Mouse (Mus musculus) CD4-positive, CD25-positive, alpha-beta regulatory T cell, adult 4 months (primary cell): Measurements from ENCODE around the gene Tbc1d10b. TPM values are rescaled to one million over a fixed set of nuclear protein-coding genes. Genes with fewer than 3 reads are reported as not detected.
A peak's percentile ranks its signal among the peaks of the same experiment; 100 is the strongest.
"Not testable (repeated sequence)": the region's sequence is repeated elsewhere in the genome, so short reads cannot be mapped to it uniquely, and the experiment has no call there.

Source experiments
- ATAC-seq: one replicate; pipeline ENCODE4 v1.8.0; 2017
- polyA plus RNA-seq, 2 experiments: library from polyadenylated mRNA; unstranded; fragments of 100-300 nt; shearing (Covaris generic); gene quantifications; one replicate each; pipeline ENCODE4 v1.2.1; 2017

Gene Tbc1d10b
- polyA plus RNA-seq = 10 to 100 TPM; 12.5 to 18.4 TPM

DNA sequence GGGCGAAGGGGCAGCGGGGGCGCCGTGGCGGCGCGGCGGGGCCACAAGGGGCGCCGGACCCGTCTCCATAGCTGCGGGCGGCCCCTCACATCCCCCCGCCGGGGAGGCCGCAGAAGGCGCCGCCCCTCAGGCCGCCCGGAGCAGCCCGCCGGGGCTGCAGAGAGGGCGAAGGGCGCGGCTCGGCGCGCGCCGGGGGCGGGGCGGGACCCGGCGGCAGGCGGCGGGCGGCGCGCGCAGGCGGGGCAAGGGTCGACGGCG is at the start of gene Tbc1d10b:
Tbc1d10b (minus strand) TSS at position 174 of the 258 bp plus-strand sequence.
- ATAC-seq = no peak

DNA sequence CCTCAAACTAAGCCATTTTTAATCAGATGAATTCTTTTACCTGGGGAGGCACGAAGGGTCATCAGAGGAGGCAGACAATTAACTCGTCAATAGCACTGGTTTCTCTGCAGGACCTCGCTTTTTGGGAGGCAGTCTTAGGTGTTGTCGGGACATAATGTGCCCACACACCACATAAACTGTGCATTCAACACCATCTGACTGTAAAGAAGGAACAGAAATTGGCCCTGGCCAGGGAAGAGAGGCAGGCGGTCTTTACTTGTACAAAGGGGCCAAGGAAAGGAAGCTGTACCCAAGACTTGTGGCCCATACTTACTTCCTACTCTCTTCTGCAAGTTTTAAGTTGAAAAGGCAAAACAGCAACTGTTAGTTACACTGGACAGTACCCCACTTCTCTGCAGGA is 48.2 kb upstream of the Tbc1d10b start:
- no peak for ATAC-seq

DNA sequence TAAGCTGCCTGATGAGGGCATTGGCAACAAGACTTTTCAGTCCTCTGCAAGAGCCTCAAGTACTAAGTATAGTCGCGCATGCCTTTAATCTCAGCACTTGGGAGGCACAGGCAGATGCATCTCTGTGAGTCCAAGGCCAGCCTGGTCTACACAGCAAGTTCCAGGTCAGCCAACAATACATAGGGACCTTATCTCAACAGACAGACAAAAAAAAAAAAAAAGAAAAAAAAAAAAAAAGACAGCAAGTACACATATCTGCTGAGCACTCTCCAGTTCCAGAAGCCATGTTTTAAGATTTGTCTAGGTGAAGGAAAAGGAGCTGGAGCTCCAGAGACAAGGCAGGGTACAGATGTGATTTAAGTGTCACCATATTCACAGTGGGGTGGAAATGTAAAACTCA is 47.7 kb upstream of the Tbc1d10b start:
- ATAC-seq = no peak

DNA sequence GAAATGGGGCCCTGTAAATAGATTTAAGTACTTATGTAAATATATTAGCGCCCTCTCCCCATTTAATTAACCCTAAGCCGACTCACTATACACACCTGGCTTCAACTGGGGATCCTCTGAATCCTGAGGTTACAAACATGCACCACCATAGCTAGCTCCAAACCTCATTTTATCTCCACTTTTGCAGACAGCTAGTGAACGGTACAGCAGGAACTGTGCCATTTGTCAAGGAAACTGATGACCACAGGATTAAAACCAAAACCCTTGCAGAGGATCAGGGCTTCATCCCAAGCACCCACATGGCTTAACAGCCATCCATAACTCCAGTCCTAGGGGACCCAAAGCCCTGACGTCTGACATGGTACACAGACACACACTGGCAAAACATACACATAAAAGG is 46.7 kb upstream of the Tbc1d10b start:
- no peak for ATAC-seq

DNA sequence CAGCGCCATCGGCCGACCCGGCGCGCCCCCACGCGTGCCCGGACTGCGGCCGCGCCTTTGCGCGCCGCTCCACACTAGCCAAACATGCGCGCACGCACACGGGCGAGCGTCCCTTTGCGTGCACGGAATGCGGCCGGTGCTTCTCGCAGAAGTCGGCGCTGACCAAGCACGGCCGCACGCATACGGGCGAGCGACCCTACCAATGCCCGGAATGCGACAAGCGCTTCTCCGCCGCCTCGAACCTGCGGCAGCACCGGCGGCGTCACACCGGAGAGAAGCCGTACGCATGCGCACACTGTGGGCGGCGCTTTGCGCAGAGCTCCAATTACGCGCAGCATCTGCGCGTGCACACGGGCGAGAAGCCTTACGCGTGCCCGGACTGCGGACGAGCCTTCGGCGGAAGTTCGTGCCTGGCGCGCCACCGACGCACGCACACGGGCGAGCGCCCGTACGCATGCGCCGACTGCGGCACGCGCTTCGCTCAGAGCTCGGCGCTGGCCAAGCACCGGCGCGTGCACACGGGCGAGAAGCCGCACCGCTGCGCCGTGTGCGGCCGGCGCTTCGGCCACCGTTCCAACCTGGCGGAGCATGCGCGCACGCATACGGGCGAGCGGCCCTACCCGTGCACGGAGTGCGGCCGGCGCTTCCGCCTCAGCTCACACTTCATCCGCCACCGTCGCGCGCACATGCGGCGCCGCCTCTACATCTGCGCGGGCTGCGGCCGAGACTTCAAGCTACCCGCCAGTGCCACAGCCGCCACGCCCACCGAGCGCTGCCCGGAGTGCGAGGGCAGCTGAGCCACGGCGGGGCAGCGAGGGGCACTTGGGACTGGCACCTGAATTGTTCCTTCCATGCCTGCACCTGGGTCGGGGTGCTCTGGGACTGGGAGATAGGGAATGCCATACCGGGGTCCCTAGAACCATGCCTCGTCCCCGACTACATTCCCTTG is 45.8 kb upstream of the Tbc1d10b start:
- ATAC-seq = peak; percentile 92

DNA sequence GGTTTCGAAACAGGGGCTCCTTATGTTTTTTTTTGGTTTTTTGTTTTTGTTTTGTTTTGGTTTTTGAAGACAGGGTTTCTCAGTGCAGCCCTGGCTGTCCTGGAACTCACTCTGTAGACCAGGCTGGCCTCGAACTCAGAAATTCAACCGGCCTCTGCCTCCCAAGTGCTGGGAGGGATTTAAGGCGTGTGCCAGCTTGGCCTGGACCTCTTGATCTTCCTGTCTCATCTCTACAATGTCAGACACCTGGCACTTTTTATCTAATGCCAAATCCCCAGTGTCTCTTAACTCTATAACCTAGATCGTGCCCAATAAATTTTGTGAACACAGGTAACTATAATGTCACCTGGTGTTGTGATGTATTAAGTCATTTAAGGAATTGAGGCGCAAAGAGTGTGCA is 45.1 kb upstream of the Tbc1d10b start:
- ATAC-seq = no peak

DNA sequence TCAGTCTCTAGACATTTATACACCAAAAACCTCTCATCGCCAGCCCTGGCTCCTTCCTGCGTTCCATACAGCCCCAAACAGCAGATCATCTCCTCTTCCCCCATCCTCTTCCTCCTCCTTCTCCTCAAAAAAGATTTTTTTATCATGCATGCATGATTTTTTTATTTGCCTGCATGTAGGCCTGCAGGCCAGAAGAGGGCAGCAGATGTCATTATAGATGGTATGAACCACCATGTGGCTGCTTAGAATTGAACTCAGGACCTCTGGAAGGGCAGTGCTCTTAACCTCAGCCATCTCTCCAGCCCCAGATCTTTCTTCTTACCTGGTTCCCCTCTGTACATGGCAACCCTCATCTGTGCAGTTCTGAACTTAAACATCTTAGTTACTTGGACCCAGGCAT is 44.1 kb upstream of the Tbc1d10b start:
- ATAC-seq = no peak

DNA sequence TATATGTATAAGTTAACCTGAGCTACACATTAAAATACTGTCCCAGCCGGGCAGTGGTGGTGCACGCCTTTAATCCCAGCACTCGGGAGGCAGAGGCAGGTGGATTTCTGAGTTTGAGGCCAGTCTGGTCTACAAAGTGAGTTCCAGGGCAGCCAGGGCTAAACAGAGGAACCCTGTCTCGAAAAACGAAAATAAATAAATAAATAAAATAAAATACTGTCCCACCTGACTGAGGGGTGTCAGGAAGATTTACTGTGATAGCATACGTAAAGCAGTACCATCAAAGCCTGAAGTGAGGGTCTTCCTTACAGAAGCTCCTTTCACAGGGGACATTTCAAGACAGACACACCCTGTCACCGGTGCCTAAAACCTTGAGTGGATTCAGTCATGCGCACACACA is 42.2 kb upstream of the Tbc1d10b start:
- not testable (repeated sequence) for ATAC-seq

DNA sequence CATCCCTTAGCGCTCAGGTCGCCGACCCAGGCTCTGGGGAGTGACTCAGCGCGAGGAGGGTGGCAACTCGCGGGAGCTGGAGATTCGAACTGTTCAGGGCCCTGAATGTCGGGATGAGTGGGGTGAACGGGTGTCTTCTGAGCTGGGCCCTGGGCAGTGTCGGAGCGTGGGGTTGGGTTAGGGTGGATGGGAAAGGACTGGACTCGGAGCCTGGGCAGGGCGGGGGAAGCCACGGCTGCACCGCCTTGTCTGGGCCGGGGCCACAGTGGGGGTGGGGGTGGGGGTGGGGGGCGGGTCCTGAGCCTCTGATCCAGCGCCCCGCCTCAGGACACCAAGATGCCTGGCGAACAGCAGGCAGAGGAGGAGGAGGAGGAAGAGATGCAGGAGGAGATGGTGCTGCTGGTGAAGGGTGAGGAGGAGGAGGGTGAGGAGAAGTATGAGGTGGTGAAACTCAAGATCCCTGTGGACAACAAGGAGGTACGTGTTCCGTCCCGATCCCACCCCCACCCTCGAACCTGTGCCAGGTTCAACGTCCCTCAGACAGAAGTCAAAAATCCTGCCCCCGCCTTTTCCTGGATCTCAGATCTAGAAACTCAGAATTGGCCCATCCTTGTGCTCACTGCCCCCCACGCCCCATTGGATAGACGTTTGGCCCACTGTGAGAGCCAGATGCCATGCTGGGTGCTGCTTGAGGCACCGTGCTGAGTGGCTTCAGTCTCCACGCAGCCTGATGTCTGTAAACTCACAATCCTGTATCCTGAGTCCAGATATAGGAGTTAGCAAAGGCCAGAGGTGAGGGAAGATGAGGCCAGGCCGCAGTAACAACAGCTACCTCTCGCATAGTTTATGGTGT is 36.6 kb upstream of the Tbc1d10b start:
- ATAC-seq = no peak

DNA sequence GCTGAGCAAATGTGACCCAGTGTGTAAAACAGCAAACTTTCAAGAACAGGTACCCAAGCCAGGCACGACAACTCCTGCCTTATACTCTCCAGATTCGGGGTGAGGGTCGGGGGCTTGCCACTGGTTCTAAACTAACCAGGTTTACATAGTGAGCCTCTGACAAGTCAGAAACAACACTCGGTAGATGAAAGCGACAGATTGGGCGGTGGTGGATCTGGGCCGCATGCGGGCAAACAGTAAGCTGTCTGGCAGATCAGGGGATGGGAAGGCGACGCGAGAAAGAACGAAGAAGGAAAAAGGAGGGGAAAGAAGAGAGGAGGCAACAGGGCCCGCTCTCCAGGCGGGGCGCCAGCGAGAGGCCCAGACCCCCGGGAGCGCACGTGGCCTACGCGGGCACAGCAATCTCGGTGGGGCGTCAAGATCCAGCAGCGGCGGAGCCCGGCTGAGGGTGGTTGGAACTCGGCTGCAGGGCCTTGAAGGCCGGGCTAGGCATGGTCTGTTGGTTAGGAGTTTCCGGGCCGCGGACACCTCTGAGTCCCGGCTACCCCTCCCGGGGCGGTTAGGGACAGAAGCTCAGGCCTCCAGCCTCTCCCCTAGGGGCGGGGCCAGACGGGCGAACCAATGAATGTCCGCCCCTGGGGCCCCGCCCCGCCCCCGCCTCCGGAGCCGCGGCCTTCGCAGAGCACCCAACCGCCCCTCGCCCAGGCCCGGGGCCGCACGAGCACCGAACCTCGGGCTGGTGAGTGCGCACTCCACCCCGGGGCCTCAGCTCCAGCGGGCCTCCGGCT is 35.8 kb upstream of the Tbc1d10b start, which contains the start of gene Zfp771:
Zfp771 (plus strand) TSS at position 405 of the 788 bp plus-strand sequence.
- ATAC-seq = peak; percentile 89

DNA sequence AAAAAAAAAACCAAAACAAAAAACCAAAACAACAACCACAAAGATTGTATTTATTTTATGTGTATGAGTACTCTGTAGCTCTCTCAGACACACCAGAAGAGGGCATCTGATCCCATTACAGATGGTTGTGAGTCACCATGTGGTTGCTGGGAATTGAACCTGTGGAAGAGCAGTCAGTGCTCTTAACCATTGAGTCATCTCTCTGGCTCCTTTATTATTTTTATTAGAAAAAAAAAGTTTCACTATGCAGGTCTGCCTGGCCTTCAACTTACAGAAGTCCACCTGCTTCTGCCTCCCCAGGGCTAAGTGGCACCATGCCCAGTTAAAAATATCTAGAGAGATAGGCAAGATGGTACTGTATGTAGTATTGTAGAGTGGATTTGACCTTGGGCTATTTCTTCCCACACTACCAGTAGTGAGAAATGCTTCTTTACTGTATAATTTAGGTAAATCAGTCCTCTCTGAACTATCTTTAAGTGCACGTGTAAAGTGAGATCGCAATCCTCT is 35.1 kb upstream of the Tbc1d10b start:
- ATAC-seq = no peak

DNA sequence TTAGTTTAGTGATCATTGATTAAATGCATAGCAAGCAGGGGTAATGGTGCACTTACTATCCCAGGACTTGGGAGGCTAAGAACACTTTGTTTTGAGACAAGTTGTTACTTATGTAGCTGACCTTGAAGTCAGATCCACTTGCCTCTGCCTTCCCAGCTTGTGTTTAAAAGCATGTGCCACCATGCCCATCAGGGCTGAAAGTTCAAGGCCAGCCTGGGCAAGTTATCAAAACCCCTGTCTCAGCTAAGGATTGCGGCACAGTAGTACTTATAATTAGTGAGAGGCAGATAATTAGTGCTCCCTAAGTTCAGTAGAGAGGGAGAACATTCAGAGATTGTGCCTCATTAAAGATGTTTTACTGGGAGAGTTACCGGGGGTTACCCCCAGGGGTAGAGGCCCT is 26.5 kb upstream of the Tbc1d10b start:
- no peak for ATAC-seq

DNA sequence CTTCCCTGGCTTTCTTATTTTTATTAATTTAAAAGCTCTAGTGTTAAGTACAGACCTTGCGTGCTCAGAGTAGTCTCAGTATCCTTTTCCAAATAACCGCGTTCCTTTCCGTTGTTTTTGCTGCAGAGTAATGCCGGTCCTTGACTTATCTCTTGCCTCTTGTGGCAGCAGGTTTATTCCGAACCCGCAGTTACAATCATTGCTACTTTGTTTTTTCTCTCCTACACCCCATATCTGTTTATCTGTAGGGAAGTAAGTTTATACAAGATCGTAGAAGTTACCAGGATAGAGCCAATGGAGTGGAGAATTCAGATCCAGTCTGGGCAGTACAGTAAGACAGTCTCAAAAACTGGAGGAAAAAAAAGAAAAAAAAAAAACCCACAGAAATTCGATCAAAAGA is 25.5 kb upstream of the Tbc1d10b start:
- ATAC-seq = no peak

DNA sequence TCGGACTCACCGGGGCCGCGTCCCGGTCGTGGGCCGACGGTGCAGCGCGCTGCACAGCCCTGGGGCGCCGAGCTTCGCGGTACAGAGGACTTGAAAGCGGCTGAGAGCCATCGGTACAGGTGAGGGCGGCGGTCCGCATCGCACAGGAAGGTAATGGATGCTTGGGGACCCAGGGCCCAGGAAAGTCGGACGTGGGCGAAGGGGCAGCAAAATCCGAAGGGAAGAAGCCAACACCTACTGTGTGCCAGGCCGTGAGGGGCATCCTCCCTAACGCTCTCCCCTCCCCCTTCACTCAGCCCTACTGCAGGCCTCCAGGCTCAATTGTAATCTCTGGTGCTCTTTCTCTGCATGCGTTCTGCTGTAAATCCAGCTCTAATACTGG is 25.1 kb upstream of the Tbc1d10b start:
- peak; percentile 7 for ATAC-seq

DNA sequence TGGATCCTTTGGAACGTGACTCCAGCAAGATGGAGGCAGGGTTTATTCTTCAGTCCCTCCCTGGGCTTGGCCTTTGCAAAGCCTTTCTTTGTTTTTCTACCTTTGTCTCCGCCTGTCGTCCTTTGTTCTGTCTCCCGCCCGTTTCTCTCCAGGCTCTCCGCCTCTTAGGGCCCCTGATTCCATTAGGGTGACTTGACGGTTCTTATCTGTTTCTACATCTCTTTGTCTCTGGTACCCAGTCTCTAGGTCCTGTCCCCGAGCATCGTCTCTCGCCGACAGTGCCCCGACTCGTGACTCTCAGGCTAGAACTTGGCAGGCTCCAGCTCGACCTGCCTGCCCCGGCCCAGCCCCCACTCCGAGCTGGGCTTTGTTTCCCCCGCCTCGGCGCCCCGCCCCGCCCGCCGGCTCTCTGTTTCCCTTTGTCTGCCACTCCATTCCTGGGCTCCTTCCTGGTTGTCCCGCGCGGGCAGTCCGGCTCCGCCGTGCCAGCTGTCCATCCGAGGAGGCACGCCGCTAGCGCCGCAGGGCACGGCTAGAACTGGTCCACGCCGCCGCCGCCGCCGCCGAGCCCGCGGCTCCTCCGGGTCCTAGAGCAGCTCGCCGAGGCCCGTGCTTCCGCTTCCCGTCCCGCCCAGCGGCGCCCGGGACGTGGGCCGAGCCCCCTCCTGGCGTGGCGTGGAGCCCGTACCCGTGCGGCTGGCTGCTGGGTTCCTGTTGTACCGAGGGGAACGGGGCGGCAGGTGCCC is 24.5 kb upstream of the Tbc1d10b start, which contains the start of the genes Zfp553 and Sept1:
Zfp553 (plus strand) TSS at position 440 of the 746 bp plus-strand sequence.
Sept1 (minus strand) TSS at position 509 of the 746 bp plus-strand sequence.
- ATAC-seq = peak; percentile 81

DNA sequence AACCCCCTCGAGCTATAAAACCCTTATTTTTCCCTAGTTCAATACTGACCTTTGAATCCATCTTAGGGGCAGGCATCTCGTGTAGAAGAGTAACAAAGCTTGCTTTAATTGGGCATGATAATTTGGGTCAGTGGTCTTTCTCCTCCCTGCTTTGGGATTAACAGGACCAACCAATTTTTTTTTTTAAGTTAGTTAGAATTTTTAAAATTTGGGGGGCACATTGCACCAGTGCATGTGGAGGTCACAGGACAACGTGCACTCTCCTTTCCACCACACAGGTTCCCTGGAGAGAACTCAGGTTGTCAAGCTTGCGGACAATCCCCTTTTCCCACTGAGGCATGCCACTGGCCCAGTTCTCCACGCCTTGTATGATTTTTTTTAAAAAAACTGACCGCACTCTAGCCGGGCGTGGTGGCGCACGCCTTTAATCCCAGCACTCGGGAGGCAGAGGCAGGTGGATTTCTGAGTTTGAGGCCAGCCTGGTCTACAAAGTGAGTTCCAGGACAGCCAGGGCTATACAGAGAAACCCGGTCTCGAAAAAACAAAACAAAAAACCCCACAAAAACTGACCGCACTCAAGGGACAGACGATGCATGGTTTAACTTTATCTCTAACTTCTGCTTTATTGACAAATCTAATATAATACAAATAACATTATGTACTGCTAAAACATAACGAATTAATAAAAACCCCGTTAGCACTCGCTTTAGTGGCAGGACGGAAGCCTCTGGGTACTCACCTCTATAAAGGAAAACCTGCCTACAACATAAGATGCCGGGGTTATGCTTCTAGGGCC is 23.8 kb upstream of the Tbc1d10b start:
- ATAC-seq = peak; percentile 15

DNA sequence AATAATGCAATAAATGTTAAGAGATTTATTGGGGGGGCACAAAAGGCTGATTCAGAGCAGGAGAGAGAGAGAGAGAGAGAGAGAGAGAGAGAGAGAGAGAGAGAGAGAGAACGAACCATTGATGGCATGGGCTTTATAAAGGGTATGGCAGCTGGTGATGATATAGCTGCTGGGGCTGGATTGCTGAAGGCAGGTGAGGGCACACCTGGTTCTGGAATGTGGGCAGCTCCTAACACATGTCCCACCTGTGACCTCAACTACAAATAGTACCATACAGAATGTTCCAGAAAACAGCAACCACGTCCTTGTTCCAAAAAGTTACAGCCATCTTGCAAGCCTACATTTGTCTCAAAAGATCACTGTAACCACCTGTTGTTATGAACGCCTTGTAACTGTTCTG is 23.1 kb upstream of the Tbc1d10b start:
- no peak for ATAC-seq

DNA sequence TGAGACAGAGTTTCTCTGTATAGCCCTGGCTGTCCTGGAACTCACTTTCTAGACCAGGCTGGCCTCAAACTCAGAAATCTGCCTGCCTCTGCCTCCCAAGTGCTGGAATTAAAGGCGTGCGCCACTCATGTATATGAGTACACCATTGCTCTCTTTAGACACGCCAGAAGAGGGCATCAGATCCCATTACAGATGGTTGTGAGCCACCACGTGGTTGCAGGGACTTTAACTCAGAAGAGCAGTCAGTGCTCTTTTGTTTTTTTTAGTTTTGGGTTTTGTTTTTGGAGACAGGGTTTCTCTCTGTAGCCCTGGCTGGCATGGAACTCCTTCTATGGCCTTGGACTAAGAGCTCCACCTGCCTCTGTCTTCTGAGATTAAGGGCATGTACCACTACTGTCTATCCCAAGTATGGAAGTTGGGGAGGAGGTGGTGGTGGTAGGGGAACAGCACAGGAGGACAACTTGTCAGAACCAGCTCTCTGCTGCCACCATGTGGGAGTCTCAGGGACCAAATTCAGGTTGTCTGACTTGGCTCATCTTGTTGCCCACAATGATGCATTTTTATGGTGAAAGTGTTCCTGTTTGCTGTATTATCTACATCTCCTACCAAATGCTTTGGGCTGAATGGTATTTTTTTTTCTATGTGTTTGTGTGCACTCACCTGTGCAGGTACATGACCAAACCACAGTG is 20.5 kb upstream of the Tbc1d10b start:
- ATAC-seq = peak; percentile 56

DNA sequence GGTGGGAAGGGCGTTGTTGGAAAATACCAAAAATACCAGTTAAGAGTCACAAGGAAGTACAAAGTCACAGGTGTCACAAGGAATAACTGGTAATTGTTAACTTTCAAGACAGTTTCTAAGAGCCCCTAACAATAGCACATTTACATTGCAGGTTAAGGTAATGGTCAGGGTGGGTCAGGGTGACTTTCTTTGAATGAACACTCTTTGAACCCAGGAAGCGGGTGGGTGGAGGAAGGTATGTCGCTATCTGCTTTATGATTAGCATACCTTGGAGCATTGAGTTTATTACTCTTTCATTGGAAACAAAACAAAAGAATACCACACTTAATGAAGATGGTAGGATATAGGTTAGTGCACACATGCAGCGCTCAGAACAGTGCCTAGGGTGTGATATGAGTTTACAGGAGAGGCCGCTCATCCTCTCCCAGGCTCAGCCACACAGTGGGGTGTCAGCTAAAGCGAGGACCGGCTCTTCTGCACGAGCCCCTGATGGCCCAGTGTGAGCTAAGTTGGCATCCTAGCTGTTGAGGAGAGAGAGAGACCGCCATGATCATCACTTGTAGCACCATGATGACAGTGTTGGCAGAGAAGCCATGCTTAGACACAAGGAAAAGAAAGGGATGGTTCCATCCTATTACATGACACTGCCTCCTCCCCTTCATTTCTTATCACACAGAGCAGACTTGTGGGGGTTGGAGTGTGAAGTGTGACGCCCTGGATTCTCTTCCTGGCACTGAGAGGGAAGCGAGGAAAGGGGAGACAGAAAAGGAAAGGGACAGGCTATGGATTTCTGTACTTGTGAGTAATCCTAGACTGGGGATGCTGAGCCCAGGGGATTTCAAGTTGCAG is 17.1 kb upstream of the Tbc1d10b start:
- ATAC-seq = no peak
